Mouse (Mus musculus): Measurements from ENCODE around the gene Klhdc7a. TPM values are rescaled to one million over a fixed set of nuclear protein-coding genes. Genes with fewer than 3 reads are reported as not detected.

Gene Klhdc7a
- total RNA-seq (2015; ENCODE audit: low replicate concordance) (not detected in 2 replicates), total RNA-seq (2017; ENCODE audit: low replicate concordance) (not detected in 2 replicates)

DNA sequence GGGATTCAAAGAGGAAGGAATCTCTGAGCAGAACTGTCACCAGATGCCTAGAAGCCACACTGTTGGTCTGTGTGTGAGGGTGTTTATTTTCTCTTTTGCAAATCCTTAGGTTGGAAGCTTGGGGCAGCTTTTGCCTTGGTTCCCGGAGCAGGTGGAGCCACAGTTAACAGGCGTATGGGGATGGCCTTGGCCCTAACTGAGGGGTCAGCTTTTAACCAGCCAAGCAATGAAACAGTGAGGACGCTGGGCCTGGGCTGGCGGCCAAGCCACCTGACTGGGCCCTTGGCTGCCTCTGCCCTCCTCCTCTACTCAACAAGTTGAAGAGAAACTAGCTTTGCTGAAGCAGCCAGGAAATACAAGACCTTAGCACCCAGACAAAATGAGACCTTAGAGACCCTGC is at the start of gene Klhdc7a:
Gene Klhdc7a (minus strand): TSS at position 105 of the 400 bp plus-strand sequence.
- no peak for ATAC-seq (replicated peaks; ENCODE audit: low FRiP score, poor library complexity, severe bottlenecking)

- ATAC-seq (replicated peaks; ENCODE audit: low FRiP score, poor library complexity, severe bottlenecking), result no peak
Observed at GRCm38 (mm10) chr4:140015916-140016315, 48.1 kb upstream of the Klhdc7a start.

DNA sequence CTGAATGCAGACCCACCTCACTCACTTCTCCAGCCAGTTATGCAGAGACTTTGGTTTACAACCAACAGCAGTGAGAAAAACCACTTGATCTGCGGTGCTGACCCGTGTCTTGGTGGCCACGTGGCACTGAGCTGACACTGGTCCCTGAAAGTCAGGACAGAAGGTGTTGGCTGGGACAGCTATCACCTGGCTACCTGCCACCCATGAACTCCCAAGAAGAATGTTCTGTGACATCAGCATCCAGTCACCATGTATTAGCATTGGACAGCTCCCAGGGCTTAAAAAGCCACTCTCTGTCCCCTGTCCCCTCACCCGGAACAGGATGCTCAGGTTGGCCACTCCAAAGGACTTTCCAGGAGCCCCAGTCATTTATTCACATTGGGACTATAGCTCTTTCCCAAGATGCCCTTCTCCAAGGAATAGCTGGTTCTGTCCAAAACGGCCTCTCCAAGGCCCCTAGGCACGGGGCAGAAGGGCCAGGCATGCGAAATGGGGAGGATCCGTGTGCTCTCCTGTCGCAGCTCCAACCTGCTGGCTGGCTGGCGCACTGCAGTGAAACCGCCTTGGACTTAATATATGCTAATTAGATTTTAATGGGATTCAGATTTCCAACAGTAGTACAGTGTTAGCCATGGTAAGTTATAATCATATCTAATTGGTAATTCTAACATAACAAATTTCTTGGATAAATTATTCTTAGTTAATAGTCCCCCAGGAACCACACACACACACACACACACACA is 43.1 kb upstream of the Klhdc7a start:
- no peak for ATAC-seq (replicated peaks; ENCODE audit: low FRiP score, poor library complexity, severe bottlenecking)

- ATAC-seq (replicated peaks; ENCODE audit: low FRiP score, poor library complexity, severe bottlenecking), result no peak
Observed at GRCm38 (mm10) chr4:140004932-140005331, 37.1 kb upstream of the Klhdc7a start.

DNA sequence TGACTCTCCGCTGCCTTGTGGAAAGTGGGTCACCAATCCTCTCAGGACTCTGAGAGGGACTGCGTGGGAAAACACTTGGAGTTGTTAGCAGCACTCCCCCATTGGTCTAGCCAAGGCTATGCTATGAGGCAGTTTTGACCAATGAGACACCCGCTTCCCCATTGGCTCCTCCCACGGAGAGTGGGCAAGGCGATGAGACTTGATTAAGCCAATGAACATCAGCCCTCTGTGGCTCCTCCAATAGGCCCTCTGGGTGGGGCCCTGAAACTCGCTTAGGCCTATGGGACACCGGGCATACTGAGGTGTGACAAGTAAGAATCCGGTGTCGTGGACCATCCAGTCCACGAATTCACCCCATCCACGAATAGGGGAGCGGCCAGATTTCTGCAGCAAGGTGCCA is 36.3 kb upstream of the Klhdc7a start:
- no peak for ATAC-seq (replicated peaks; ENCODE audit: low FRiP score, poor library complexity, severe bottlenecking)

DNA sequence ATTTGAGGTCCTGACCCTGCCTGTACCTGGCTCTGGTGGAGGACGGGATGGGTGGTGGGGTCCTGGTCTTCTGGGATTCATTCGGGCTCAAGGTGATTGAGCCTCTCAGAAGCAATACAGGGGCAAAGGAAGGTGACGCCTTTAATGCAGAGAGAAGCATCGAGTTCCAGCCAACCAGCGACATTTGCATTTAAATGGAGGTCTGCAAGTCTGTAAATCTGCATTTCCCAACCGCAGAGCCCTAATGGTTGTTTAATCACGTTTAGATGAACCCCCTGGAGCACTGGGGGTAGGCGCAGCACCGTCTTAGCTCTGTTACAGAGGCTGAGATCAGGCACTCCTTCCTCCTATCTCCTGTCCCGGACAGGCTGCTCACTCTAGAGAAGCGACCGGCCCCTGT is 34.2 kb upstream of the Klhdc7a start:
- ATAC-seq (replicated peaks; ENCODE audit: low FRiP score, poor library complexity, severe bottlenecking), result no peak

DNA sequence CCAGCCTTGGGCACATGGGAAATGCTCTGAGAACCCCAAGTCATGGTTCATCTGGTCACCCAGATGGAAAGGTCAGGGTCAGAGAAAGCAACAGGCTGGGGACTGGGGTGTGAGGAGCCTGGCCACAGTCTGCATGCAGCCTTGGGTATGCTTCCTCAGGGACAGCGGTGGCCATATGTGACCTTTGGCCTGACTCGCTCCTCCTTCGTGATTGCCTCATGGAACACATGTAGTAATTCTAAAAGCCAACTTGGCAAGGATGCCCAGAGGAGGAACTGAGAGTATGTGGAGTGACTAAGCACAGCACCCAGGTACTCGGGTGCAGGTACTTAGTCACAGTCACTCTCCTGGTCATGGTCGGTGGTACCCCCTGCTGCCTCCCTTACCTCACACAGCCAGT is 33.1 kb upstream of the Klhdc7a start:
- ATAC-seq (replicated peaks; ENCODE audit: low FRiP score, poor library complexity, severe bottlenecking), result no peak

DNA sequence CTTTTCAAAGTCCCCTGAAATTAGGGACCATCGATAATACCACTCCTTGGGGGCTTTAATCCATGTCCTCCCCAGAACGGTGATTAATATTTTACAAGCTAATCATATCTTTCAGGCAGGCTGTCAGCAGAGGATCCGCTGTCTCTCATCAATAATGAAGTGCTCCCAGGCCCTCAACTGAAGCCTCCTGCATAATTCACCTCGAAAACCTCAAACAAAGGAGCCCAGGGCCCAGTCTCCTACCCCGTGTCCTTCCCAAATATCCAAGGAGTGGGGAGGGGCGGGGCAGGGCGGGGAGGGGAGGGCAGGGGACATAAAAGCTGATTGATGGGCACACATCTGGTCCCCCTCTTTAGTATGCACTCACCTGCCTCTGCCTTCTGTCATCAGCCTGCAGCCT is 31.2 kb upstream of the Klhdc7a start:
- ATAC-seq (replicated peaks; ENCODE audit: low FRiP score, poor library complexity, severe bottlenecking), result no peak

DNA sequence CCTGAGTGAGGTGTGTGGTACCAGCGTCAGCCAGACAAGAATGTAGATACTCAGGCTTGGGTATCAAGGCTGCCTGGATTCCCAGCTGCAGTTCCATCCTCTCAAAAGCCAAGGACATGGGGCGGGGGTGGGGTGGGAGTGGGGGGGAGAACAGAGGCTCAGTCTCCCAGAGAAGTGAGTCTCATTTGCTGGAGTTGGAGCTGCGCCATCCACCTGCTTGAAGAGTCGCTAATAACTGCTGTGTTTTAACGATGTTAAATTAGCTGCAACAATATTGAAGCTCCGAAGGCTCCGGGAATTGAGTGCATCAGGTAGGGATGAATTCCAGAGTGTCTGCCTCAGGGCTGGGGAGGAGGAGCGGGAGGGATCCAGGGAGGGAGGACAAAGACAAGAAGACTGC is 27.8 kb upstream of the Klhdc7a start:
- no peak for ATAC-seq (replicated peaks; ENCODE audit: low FRiP score, poor library complexity, severe bottlenecking)

GRCm38 (mm10) chr4:139993111-139993755 is 25.4 kb upstream of the Klhdc7a start:
- ATAC-seq (replicated peaks; ENCODE audit: low FRiP score, poor library complexity, severe bottlenecking), result no peak

DNA sequence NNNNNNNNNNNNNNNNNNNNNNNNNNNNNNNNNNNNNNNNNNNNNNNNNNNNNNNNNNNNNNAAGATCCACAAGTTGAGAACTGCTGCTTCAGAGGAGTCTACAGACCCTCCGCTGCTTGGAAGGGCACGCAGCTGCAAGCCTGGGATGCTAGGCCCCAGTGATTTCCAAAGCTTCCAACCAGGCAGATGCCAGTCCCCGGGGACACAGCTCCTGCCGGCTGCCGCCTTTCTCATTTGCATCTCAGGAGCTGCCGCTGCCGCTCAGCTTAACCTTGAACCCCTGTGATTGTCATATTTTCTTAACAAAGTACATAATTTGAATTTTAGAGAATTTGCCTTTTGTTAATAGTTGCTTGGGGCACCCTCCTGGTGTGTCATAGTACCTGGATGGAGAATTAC is 19.1 kb upstream of the Klhdc7a start:
- no peak for ATAC-seq (replicated peaks; ENCODE audit: low FRiP score, poor library complexity, severe bottlenecking)

DNA sequence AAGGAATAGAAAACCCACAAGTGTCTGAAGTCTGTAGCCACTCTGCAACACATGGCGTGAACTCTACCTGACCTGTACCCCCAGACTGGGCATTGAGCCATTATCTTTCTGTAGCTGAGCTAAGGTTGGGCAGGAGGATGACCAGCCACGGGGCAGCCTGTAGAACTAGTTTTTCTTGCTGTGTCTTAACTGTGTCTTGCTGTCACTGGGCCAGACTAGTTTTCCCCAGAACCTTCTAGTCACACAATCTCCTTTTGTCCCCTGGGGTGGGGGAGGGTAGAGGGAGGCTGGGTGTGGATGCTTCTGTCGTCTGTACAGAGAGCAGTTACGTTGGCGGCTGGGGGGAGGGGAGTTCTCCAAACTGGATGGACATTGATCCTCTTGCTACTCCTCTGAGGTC is 10.9 kb upstream of the Klhdc7a start:
- no peak for ATAC-seq (replicated peaks; ENCODE audit: low FRiP score, poor library complexity, severe bottlenecking)

DNA sequence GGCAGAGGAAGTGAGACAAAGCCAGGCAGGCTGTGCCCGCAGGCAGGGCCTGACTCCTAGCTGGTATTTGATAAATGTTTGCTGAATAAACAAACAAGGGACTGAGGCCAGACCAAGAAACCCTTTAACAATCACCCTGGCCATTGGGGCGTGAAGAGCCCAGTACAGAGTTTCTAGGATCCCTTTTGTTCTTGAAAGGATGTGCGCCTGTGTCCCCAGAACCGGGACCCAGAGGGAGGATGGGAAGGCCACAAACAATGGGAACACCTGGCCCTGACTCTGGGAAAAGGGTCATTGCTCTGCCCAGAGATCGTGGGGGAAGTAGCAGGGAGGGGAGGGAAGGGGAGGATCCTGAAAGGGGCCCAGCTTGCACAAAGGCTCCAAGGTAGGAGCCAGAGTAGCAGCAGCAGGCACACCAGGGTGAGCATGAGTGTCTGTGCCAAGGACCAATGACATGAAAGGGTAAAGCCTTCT is 9.5 kb upstream of the Klhdc7a start:
- ATAC-seq (replicated peaks; ENCODE audit: low FRiP score, poor library complexity, severe bottlenecking), result no peak

- ATAC-seq (replicated peaks; ENCODE audit: low FRiP score, poor library complexity, severe bottlenecking), result no peak
Observed at GRCm38 (mm10) chr4:139974506-139974905, 6.7 kb upstream of the Klhdc7a start.

- no peak for ATAC-seq (replicated peaks; ENCODE audit: low FRiP score, poor library complexity, severe bottlenecking)
Observed at GRCm38 (mm10) chr4:139967475-139967891, 343 bp downstream of the Klhdc7a start.

DNA sequence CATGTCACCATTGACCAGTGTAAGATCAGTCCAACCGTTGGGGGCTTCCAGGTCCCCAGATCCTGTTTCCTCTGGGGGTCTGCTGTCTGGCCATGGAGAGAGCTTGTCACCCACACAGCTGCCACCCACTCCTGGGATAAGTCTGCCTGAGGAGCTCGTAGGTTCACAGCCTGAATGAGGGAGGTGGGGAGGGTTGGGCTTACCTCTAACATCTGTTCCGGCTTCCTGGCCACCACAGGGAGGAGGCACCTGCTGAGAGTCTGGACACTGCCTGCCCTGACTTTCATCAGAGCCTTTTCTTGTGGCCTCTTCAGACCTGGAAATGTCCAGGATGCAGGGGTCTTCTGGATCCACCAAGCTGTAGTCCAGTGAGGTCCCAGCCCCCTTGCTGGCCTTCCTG is 845 bp downstream of the Klhdc7a start:
- ATAC-seq (replicated peaks; ENCODE audit: low FRiP score, poor library complexity, severe bottlenecking), result no peak

DNA sequence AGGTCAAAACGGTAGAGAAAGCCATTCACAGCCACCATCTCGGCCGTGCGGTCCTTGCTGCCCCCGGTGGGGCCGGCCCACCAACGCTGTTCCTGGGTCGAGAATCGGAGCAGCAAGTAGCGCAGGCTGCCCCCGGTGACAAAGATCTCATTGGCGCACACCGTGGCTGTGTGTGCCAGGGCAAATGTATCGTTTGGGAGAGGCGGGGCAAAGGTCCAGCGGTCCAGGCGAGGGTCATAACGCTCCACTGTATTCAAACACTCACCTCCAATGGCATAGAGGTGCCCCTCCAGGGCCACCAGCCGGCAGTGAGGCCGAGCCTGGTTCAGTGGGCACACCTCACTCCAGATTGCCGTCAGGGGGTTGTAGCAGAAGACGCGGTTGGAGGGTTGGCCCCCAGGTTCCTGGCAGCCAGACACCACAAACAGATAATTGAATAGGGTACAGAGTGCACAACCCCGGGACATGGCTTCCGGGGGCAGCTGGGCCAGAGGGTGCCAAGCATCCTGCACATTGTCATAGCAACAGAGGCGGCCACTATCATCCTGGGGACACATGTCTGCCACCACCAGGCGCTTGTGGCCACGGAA is 2.1 kb downstream of the Klhdc7a start:
- ATAC-seq (replicated peaks; ENCODE audit: low FRiP score, poor library complexity, severe bottlenecking), result no peak

GRCm38 (mm10) chr4:139964406-139964805 is 3.4 kb downstream of the Klhdc7a start:
- no peak for ATAC-seq (replicated peaks; ENCODE audit: low FRiP score, poor library complexity, severe bottlenecking)

DNA sequence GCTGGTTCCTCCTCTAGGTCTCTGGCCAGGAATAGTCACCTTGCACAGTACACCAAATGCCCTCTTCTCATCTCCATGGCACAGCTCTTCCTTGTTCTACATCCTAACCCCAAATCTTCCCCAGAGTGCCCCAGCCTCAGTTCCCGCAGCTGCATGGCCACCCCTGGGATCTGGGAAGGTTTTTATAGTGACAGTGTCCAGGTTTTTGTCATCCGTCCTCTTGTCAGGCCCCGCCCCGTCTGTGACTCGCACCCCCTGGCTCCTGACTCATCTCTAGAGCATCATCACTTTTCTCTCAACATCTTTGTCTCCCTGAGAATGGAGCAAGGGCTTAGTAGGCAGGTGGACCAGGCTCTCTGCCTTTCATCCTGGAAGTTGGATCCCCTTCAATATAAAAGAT is 3.9 kb downstream of the Klhdc7a start:
- ATAC-seq (replicated peaks; ENCODE audit: low FRiP score, poor library complexity, severe bottlenecking), result no peak

DNA sequence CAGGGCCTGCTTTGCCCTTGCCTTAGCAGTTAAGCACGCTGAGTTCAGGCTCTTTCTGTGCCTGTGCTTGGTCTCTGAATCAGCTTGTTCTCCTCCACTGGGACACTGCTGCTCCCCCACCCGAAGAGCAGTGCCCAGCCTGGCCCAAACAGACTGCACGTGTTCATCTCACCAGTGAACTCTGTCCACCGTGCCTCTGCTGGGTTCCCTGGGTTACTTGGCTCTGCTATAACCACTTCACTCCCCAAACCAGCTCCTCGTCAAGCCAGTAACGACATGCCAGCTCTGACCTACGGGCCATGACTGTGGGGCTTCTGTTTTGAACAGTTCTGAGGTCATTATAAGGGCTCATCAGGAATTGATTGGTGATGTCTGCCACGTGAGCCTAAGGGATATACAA is 4.8 kb downstream of the Klhdc7a start:
- no peak for ATAC-seq (replicated peaks; ENCODE audit: low FRiP score, poor library complexity, severe bottlenecking)

GRCm38 (mm10) chr4:139961816-139962215 is 6.0 kb downstream of the Klhdc7a start:
- ATAC-seq (replicated peaks; ENCODE audit: low FRiP score, poor library complexity, severe bottlenecking), result no peak

All from erythroblast, adult 5-6 weeks (primary cell).